Mouse (Mus musculus) heart, embryonic 14.5 days (tissue): ENCODE results near the gene Cerk. TPM values are rescaled to one million over a fixed set of nuclear protein-coding genes. Genes with fewer than 3 reads are reported as not detected.

Experiments
- ATAC-seq: fragments of 200-750 bp; cut with Nextera tagmentation; 2 replicates; pipeline ENCODE4 v1.8.0; 2017; ENCODE audit warnings: low read depth, moderate TSS enrichment; ENCODE audit not compliant: insufficient number of reproducible peaks, insufficient read depth, low FRiP score
- H3K27ac ChIP-seq, 2 experiments: fragments of 200-500 bp in 1 of 2; fragments of 300-500 bp in 1 of 2; sonication (generic) in 1 of 2; replicated peaks in 1 of 2; 2 replicates each; pipeline ENCODE4 v1.5.1; 2012 to 2014; ENCODE audit warnings: low read depth in 2 of 2, low read length in 2 of 2, control low read depth in 1 of 2, mild to moderate bottlenecking in 1 of 2, mixed read lengths in 1 of 2; ENCODE audit not compliant: control insufficient read depth in 1 of 2, insufficient read depth in 1 of 2
- H3K27me3 ChIP-seq: fragments of 300-500 bp; sonication (generic); 2 replicates; pipeline ENCODE4 v1.6.1; 2014; ENCODE audit warnings: mild to moderate bottlenecking, low read length, control low read depth; ENCODE audit not compliant: control insufficient read depth, insufficient read depth
- H3K36me3 ChIP-seq: fragments of 300-500 bp; sonication (generic); 2 replicates; pipeline ENCODE4 v1.6.1; 2014; ENCODE audit warnings: mild to moderate bottlenecking, control low read depth, low read length, mixed read lengths; ENCODE audit not compliant: control insufficient read depth, insufficient read depth
- H3K4me1 ChIP-seq, 2 experiments: fragments of 200-500 bp in 1 of 2; fragments of 300-500 bp in 1 of 2; sonication (generic) in 1 of 2; 2 replicates each; pipeline ENCODE4 v1.6.1; 2012 to 2014; ENCODE audit warnings: low read length in 2 of 2, control low read depth in 1 of 2, mixed read lengths in 1 of 2; ENCODE audit not compliant: control insufficient read depth in 2 of 2, insufficient read depth in 2 of 2
- H3K4me2 ChIP-seq: fragments of 300-500 bp; sonication (generic); 2 replicates; pipeline ENCODE4 v1.6.1; 2014; ENCODE audit warnings: mild to moderate bottlenecking, low read length
- H3K4me3 ChIP-seq, 2 experiments: fragments of 200-500 bp in 1 of 2; fragments of 300-500 bp in 1 of 2; sonication (generic) in 1 of 2; 2 replicates each; pipeline ENCODE4 v1.5.1; 2012 to 2014; ENCODE audit warnings: low read length in 2 of 2, mild to moderate bottlenecking in 2 of 2, control low read depth in 1 of 2, low read depth in 1 of 2, moderate library complexity in 1 of 2; ENCODE audit not compliant: control insufficient read depth in 1 of 2, insufficient read depth in 1 of 2
- H3K9ac ChIP-seq: fragments of 300-500 bp; sonication (generic); 2 replicates; pipeline ENCODE4 v1.6.1; 2014; ENCODE audit warnings: mild to moderate bottlenecking, low read length
- H3K9me3 ChIP-seq: fragments of 300-500 bp; sonication (generic); 2 replicates; pipeline ENCODE4 v1.6.1; 2016; ENCODE audit warnings: low read length, control low read depth; ENCODE audit not compliant: control insufficient read depth
- WGBS: fragments of 180-500 bp; shearing (Covaris S2); extraction: QIAGEN DNeasy Blood & Tissue Kit; methylation state at CpG from one replicate; pipeline ENCODE4 v1.1.7; 2014; 5-methylcytosine and 5-hydroxymethylcytosine counted together
- polyA plus RNA-seq: library from polyadenylated mRNA; unstranded; fragments of >200 nt; fragmentation: Nextera tagmentation; extraction: Ambion mirVana; gene quantifications from 2 replicates; pipeline ENCODE4 v1.2.1, GENCODE M21; 2014

Cerk gene
- polyA plus RNA-seq, 1 experiment from 2014 or later, result 16.1 TPM

DNA sequence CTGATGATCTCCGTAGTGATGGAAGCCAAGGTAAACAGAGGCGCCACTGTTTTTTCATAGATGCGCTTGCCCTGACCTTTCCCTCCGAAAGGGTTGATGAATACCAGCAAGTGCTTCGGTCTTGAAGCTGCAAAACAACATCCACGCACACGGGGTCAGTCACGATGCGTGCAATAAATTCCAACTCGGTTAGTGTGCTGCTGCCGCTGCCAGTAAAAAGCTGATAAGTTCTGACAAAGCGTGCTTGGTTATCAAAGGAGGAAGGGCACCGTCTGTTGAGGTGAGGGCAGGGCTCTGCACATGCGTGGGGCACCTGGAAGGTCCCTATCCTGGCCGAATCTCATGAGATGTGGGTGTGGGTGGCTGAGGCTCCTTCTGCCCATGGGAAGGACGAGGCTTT lies 26.8 kb downstream of the Cerk start:
- Histone ChIP-seq H3K4me2 (no peak overlapping the region), H3K9me3 (0 out of 2 replicates have a peak, but pooled peaks cover 3% of the 10 kb centered on the region), H3K4me1 (peaks cover 0 to 2% of the 10 kb centered on the region in 2 experiments; a peak in 1 of 4 replicates), H3K4me3 (no peak overlapping the region), H3K9ac (no peak overlapping the region), H3K36me3 (peaks cover 54% of the 10 kb centered on the region), H3K27me3 (no peaks in the 10 kb centered on the region), H3K27ac (no peak overlapping the region)
- no peak for ATAC-seq
- 45% methylated on average over 16 of the region's 16 CpGs for WGBS

DNA sequence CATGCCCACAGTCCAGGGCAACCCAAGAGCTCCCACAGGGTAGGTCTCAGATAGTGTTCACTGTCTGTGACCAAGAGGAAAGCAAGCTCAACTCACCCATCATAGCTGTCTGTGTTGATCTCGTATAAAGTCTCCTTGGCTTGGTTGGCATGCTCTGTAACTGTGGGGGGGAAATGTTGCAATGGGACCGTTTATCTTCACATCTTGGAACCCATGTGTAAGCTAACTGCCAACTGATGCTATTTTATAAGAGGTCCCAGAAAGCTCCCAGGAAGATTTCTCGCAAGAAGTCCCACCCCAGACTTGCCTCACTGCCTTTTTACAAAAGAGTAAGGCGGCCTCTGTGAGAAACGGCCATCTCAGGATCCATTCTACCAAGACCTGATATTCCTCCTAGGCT lies 29.4 kb downstream of the Cerk start:
- Histone ChIP-seq H3K4me3 (no peak overlapping the region), H3K36me3 (peaks cover 49% of the 10 kb centered on the region), H3K4me2 (no peak overlapping the region), H3K9ac (no peak overlapping the region), H3K4me1 (peaks cover 0 to 2% of the 10 kb centered on the region in 2 experiments; a peak in 1 of 4 replicates), H3K9me3 (no peaks in the 10 kb centered on the region), H3K27me3 (no peaks in the 10 kb centered on the region), H3K27ac (no peak overlapping the region)
- no peak for ATAC-seq
- 85% methylated on average over 5 of the region's 5 CpGs for WGBS

DNA sequence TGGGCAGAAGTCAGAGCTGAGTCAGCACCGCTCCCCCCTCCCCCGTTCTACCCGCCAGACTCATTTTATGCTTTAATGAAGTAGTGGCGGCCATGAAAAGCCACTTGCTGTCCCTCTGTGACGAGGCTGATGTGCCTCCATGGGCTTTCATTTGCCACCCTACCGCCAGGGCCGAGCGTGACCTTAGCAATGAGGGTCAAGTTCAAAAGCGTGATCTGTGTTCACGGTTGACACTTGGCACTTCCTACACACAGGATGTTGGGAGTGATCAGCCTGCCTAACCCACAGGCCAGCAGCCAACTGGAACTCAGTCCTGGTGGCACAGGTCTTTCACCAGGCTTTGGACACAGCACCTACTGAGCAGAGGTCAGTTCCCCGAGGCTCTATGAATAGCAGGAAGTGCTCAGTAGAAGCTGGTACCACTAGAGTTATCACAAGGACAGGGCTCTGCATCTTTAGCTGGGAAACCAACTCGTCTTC lies 32.4 kb downstream of the Cerk start:
- no peak overlapping the region for H3K27ac ChIP-seq
- no peak overlapping the region for H3K4me2 ChIP-seq
- no peak for ATAC-seq
- H3K27me3 ChIP-seq, result no peaks in the 10 kb centered on the region
- no peak overlapping the region for H3K4me3 ChIP-seq
- peaks cover 68% of the 10 kb centered on the region for H3K36me3 ChIP-seq
- no peak overlapping the region for H3K9ac ChIP-seq
- 91% methylated on average over 12 of the region's 12 CpGs for WGBS
- no peaks in the 10 kb centered on the region for H3K4me1 ChIP-seq
- no peaks in the 10 kb centered on the region for H3K9me3 ChIP-seq

DNA sequence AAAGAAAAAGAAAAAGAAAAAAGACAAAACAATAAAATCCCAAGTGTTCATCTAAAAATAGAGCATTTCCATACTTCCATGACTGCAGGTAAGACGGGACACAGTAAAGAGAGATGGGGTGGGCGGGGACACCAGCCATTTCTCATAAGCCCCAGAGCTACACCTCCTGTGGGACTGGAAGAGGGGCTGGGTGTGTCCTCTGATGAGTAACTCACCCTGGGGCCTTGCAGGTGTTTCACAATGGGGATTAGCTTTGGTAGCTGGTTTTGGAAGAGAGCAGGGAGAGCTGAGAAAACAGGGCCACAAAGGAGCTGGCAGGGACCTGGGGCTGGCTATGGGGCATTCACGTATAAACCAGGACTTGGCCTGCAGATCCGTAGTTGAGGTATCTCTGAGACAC lies 35.3 kb downstream of the Cerk start:
- H3K4me2 ChIP-seq, result no peak overlapping the region
- no peak for ATAC-seq
- H3K27me3 ChIP-seq, result no peaks in the 10 kb centered on the region
- peaks cover 81% of the 10 kb centered on the region for H3K36me3 ChIP-seq
- no peak overlapping the region for H3K4me3 ChIP-seq
- H3K4me1 ChIP-seq, result no peaks in the 10 kb centered on the region
- H3K9me3 ChIP-seq, result no peaks in the 10 kb centered on the region
- H3K27ac ChIP-seq, result no peak overlapping the region
- WGBS, result 86% methylated on average over 4 of the region's 4 CpGs
- H3K9ac ChIP-seq, result no peak overlapping the region

DNA sequence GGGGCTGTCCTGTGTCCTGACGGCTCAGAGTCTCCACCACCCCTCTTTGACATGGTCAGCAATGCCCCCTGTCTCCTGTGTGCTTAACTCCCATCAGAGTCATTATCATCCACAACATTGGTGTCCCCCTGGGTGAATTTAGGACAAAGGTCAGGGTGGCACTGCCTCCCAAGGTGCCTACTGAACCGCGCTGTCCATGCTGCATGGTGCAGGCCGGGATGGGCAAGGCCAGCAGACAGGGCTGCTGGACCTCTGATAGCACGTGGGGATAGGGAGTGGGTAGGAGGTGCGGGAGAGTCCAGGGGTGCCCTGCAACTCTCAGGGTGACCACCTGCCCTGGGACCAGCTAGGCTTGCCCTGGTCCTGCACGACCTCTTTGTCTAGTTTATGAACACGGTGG lies 39.0 kb downstream of the Cerk start:
- no peak overlapping the region for H3K9ac ChIP-seq
- H3K9me3 ChIP-seq, result no peaks in the 10 kb centered on the region
- WGBS, result 88% methylated on average over 8 of the region's 8 CpGs
- H3K27me3 ChIP-seq, result no peaks in the 10 kb centered on the region
- H3K27ac ChIP-seq, result no peak overlapping the region
- no peak for ATAC-seq
- H3K36me3 ChIP-seq, result peaks cover 87% of the 10 kb centered on the region
- no peak overlapping the region for H3K4me2 ChIP-seq
- no peaks in the 10 kb centered on the region for H3K4me1 ChIP-seq
- no peak overlapping the region for H3K4me3 ChIP-seq

DNA sequence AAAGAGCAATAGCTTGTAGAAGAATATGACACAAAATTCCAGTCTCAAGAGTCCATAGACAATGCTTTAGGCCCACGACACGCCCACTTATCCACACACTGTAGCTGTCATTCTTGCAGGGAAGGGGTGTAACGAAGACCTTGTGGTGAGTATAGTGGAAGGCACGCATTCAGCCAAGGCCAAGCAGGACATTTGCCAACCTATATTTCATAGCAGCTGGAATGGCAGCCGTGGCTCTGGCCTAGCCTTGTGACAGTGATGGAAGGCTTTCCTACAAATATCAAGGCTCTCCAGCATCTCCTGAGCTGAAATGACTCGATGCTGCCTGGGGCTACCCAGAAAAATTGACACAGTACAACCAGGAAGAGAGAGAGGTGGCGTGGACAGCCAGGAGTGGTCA lies 40.9 kb downstream of the Cerk start:
- 90% methylated on average over 7 of the region's 7 CpGs for WGBS
- H3K27me3 ChIP-seq, result no peaks in the 10 kb centered on the region
- H3K9me3 ChIP-seq, result no peaks in the 10 kb centered on the region
- no peak overlapping the region for H3K9ac ChIP-seq
- no peak overlapping the region for H3K4me2 ChIP-seq
- peaks cover 91% of the 10 kb centered on the region for H3K36me3 ChIP-seq
- ATAC-seq, result no peak
- H3K4me3 ChIP-seq, result no peak overlapping the region
- no peak overlapping the region for H3K27ac ChIP-seq
- no peaks in the 10 kb centered on the region for H3K4me1 ChIP-seq

DNA sequence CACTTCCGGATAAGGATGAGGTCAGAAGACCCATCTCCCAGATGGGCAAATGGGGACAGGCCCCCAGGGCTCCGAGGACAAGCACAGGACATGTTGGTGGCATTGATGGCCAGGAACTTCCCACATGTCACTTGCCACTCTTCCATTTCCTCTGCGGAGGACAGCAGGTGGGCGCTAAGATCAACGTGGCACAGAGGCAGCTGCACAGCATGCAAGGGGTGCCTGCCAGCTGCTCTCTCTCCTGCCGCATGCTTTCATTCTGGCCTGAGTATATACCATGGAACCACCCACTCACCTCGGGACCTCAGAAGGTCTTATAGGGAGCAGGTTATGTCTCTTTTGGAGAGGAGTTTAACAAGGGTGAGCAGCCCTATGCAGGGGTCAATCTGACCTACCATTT lies 41.4 kb downstream of the Cerk start:
- no peak overlapping the region for H3K4me3 ChIP-seq
- no peaks in the 10 kb centered on the region for H3K9me3 ChIP-seq
- no peak overlapping the region for H3K27ac ChIP-seq
- no peaks in the 10 kb centered on the region for H3K4me1 ChIP-seq
- no peak for ATAC-seq
- 80% methylated on average over 7 of the region's 7 CpGs for WGBS
- H3K9ac ChIP-seq, result no peak overlapping the region
- H3K27me3 ChIP-seq, result no peaks in the 10 kb centered on the region
- H3K4me2 ChIP-seq, result no peak overlapping the region
- peaks cover 92% of the 10 kb centered on the region for H3K36me3 ChIP-seq

DNA sequence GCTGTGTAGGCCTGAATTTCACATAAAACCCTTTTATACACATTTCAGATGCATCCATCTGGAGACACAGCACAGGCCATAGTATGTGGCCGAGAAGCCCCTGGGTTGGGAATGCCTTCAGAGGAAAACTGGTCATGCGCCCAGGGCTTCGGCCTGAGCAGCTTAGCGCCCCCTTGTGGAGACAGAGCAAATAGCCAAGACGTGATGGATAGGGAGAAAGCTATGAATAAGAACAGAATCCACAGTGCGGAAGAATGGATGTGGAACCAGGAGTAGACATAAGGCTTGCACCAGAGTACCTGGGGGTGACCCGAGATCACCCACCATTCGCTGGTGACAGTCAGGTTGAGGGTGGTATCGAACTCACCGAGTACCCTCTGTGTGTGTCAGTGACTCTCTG lies 45.6 kb downstream of the Cerk start:
- Histone ChIP-seq H3K36me3 (peaks cover 73% of the 10 kb centered on the region), H3K9me3 (no peaks in the 10 kb centered on the region), H3K27me3 (no peaks in the 10 kb centered on the region), H3K9ac (no peak overlapping the region), H3K4me1 (no peaks in the 10 kb centered on the region), H3K4me3 (no peak overlapping the region), H3K4me2 (no peak overlapping the region), H3K27ac (no peak overlapping the region)
- 33% methylated on average over 10 of the region's 10 CpGs for WGBS
- no peak for ATAC-seq
